Mouse (Mus musculus) urinary bladder, postnatal 14 days (tissue): Measurements from ENCODE around the gene Zzef1.

Source experiments
- DNase-seq: peaks from one replicate; pipeline ENCODE4 v3.0.0; 2021; ENCODE audit warnings: low spot score

The Zzef1 gene

GRCm38 (mm10) chr11:72917299-72917996 is 121.4 kb downstream of the Zzef1 start:
- no peak for DNase-seq

DNA sequence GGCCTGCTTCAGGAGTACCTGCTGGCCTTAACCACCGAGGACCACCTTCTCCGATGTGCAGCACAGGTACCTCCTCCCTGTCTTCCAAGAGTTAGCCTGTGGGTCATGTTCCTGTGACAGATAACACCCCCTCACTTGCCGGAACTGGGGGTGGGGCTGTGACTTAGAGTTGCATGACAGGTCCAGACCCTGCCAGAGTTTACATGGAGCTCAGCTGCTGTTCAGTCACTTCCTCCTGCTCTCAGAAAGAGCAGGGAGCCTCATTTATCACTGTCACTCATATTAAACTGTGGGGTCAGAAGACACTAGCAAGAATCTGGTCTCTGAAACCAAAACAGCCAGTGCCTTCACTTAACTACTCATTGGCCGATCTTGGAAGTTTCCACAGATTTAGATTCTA is 127.1 kb downstream of the Zzef1 start:
- DNase-seq: peak; percentile 38

GRCm38 (mm10) chr11:72924458-72924857 is 128.4 kb downstream of the Zzef1 start:
- DNase-seq: peak; percentile 29

- no peak for DNase-seq
These were observed 129.0 kb downstream of the Zzef1 start for GRCm38 (mm10) chr11:72925067-72925466.

- DNase-seq: peak; percentile 55
These were observed 130.3 kb downstream of the Zzef1 start for GRCm38 (mm10) chr11:72926226-72926890.

- no peak for DNase-seq
These were observed 132.5 kb downstream of the Zzef1 start for GRCm38 (mm10) chr11:72928516-72928915.

DNA sequence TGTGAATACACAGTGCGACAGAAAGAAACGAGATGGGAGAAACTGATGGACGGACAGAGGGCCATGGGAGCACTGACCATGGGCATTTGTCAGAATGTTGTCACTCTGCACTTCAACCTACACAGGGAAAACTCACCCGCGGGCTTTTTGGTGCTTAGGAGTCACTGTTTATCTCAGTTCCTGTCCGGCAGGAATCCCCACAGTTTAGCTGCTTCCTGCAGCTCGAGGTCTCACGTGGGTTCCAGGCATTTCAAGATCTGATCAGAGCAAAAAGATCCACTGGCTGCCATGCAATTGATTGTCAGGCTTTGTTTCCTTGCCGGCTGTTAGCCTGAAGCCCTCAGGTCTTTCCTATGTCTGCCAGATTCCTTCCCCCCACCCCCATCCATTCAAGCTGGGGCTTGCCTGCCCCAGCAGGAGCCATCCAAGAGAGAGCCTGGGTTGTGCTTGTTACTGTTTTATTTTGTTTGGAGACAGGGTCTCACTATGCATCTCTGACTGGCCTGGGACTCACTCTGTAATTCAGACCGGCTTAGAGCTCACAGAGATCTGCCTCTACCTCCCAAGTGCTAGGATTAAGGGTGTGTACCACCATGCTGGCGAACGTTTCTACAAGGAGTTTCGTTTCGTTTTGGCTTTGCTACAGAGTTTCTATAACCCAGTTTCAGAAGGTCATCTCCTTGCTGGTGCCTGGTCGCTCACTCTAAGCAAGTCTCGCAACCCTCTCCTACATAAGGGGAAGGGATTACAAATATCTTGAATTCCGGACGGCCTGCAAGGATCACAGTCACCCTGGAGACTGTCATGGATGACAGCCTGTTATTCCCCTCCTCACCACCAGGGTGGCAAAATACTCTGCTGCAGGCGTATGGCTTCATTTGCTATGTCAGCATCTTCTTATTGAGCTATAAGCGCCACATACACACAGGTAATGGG is 144.4 kb downstream of the Zzef1 start:
- peak; percentile 56 for DNase-seq

DNA sequence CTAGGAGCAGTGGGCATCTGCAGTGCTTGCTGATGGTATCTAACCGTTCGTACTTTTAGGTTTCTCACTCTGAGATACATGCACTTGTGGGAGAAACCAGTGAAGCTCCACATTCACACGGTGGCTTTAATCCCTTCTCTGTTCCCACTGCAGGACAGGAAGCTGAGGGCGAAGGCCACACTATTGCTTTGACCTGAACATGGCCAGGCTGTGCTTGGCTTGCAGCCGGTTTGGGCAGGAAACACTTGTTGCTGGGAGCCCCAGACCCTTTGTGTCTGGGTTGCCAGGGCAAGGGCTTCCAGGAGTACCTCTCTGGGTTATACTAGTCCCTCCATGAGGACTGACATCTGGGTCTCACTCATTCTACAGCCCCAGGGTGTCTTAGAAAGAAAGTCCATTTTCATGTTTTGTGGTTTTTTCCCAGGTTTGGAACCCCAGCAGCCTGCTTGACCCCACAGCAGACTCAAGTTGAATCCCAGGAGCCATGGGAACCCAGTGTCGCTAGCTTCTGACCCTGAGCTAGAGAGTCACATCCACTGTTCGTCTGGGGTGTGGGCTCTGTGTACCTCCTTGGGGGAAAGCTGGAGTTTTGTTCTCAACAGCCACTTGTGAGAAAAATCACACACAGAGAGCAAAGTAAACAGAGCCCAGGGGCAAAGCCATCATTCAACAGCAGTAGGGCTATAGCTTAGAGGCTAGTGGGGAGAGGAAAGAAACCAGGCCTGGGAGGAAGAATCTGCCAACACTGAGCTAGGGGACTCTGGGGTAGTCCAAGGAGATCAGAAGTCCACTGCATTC is 149.2 kb downstream of the Zzef1 start:
- no peak for DNase-seq

DNA sequence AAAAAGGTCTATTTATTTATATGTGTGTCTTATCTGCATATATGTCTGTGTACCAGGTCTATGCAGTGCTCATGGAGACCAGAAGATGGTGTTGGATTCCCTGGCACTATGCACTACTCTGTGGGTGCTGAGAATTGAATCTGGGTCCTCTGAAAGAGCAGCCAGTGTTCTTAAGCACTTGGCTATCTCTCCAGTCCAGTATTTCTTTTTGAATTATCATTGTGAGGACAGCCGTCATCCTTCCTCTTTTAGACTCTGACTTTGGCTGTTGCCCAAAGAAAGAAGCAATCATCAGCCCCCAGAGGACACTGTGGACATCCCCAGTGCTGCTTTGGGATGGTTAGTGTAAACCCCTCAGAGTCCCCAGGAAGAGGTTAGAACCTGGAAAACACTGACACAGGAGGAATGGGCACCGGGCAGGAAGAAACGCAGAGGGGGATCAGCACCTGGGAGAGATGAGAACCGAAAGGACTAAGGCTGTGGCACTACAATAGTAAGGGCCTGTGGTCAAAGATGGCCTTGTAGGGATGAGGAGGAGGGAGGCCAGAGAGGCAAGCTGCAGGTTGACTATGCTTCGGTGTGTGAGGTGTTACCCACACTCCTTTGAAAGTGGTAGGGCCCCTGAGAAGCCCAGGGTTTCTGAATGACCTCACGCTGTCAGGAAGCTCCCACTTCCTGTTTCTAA is 150.0 kb downstream of the Zzef1 start:
- DNase-seq: no peak

DNA sequence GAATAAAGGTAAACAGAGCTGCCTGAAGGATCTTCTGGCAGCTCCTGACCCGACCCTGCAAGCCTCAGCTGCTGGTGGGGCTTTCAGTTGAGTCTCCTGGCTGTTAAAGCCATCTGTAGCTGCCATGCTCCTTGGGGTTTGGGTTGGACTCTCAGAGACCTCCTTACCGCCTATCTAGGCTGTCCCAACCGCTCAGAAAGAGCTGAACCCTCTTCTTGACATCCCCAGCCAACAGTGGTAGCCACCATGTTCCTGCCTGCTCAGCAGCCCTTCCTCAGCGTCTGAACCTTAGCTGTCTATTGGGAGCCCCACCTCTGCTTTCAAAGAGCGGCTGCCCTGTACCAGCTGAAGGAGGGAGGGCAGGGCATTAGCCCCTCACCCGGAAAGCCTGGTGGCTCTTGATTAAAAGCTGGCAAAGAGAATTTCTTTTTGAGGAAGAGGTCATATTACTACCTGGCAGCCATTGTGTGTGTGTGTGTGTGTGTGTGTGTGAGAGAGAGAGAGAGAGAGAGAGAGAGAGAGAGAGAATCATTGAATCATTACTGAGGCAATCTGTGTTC is 150.6 kb downstream of the Zzef1 start:
- no peak for DNase-seq

GRCm38 (mm10) chr11:72947840-72948239 is 151.8 kb downstream of the Zzef1 start:
- DNase-seq: no peak

- no peak for DNase-seq
These were observed 152.2 kb downstream of the Zzef1 start for GRCm38 (mm10) chr11:72948254-72948653.

GRCm38 (mm10) chr11:72951137-72952000 is 155.3 kb downstream of the Zzef1 start:
- DNase-seq: peak; percentile 46

GRCm38 (mm10) chr11:72952226-72952625 is 156.2 kb downstream of the Zzef1 start:
- DNase-seq: no peak

GRCm38 (mm10) chr11:72952697-72953096 is 156.7 kb downstream of the Zzef1 start:
- DNase-seq: no peak

DNA sequence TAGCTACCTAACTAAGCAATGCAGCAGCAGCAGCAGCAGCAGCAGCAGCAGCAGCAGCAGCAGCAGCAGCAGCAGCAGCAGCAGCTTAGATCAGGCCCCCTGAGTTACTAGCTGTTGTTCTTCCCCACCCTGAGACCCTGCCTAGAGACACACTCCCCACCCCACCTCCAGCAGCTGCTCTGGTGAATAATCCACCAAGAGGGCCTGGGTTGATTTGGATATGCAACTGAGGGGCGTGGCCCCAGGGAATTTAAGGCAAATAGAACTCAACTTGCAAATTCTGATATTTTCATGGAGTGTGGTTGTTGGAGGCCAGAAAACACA is 157.1 kb downstream of the Zzef1 start:
- no peak for DNase-seq

DNA sequence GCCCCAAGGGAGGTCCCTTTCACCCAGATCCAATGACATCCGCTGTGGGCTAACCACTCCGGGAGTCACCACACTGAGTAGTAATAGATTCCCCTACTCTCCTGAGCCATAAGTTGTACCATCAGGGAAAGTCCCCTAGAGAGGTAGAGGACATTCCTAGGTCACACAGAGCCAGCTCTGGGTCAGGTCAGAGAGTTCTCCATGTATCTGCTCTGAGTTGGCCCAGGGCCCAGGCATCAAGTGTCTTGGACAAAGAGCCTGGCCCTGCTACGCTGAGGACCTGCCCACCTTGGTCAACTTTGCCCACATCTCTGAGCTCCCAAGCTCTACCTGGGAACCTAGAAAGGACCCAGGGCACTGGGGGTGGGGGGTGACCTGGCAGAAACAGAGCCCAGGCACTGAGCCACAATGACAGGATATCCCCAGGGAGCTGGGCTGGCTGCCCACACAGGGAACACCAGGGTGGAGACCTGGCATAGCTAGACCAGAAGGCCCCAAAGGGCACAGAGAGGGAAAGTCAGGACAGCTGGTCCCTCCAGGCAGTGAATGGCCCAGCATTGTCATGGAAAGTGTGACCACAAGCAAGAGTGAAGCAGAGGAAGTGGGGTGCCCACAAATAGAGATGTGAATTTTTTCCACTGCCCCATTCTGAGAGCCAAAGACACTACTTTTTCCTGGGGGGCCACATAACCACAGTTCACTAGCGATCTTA is 157.6 kb downstream of the Zzef1 start:
- DNase-seq: peak; percentile 41

DNA sequence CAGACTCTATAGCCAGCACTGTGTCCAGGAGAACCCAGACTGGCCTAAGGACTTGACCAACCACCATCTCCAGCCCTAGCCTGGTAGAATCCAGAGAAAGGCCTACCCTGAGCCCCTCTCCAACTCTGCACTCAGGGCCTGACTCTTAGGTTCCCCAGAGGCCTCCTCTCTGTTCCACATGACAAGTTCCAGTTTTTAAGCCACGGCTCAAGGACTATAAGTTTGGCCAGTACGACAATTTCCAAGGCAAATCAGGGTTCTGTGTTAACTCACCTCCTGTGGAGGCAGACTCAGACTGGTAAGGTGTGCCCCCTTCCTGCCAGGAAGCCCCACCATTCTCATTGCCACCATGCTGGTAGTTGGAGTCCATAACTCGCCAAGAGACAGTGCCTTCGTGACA is 158.2 kb downstream of the Zzef1 start:
- DNase-seq: no peak

- DNase-seq: no peak
These were observed 159.4 kb downstream of the Zzef1 start for GRCm38 (mm10) chr11:72955339-72955974.
